Mouse (Mus musculus) CH12.LX (cell line): Measurements from ENCODE around the gene Anp32a.

Source experiments
- CHD2 ChIP-seq: IDR thresholded peaks from 2 replicates; pipeline ENCODE4 v1.6.1; 2011; ENCODE audit warnings: low read length, improper control_type of control experiment
- CTCF ChIP-seq, 2 experiments: IDR thresholded peaks in 1 of 2; conservative IDR thresholded peaks in 1 of 2; 2 replicates each; pipeline ENCODE4 v1.5.1; 2011 to 2012; ENCODE audit warnings: low read depth in 2 of 2, low read length in 2 of 2, improper control_type of control experiment in 1 of 2, inconsistent platforms in 1 of 2, mild to moderate bottlenecking in 1 of 2, moderate library complexity in 1 of 2
- EP300 ChIP-seq: IDR thresholded peaks from 2 replicates; pipeline ENCODE4 v1.6.1; 2011; ENCODE audit warnings: low read length, improper control_type of control experiment
- GABPA ChIP-seq: IDR thresholded peaks from 2 replicates; pipeline ENCODE4 v1.6.1; 2012; ENCODE audit warnings: low read depth, low read length, improper control_type of control experiment, inconsistent platforms; ENCODE audit not compliant: insufficient replicate concordance
- JUND ChIP-seq: conservative IDR thresholded peaks from 2 replicates; pipeline ENCODE4 v1.6.1; 2011; ENCODE audit warnings: low read depth, low read length, improper control_type of control experiment
- MEF2A ChIP-seq: IDR thresholded peaks from 2 replicates; pipeline ENCODE4 v1.6.1; 2014; ENCODE audit warnings: low read depth, mild to moderate bottlenecking, inconsistent platforms, low read length, improper control_type of control experiment, borderline replicate concordance
- NELFE ChIP-seq: IDR thresholded peaks from 2 replicates; pipeline ENCODE4 v1.6.1; 2011; ENCODE audit warnings: low read depth, low read length, improper control_type of control experiment
- POLR2A ChIP-seq: IDR thresholded peaks from 2 replicates; pipeline ENCODE4 v1.6.1; 2011; ENCODE audit warnings: low read depth, mild to moderate bottlenecking, improper control_type of control experiment, low read length
- POLR2AphosphoS2 ChIP-seq: IDR thresholded peaks from 2 replicates; pipeline ENCODE4 v1.6.1; 2011; ENCODE audit warnings: low read depth, low read length, improper control_type of control experiment
- ZMIZ1 ChIP-seq: IDR thresholded peaks from 2 replicates; pipeline ENCODE4 v1.6.1; 2012; ENCODE audit warnings: low read depth, mild to moderate bottlenecking, inconsistent platforms, low read length, improper control_type of control experiment
- ZNF384 ChIP-seq: IDR thresholded peaks from 2 replicates; pipeline ENCODE4 v1.6.1; 2012; ENCODE audit warnings: low read depth, low read length, improper control_type of control experiment, inconsistent platforms

GRCm38 (mm10) chr9:62426021-62426420 is 84.9 kb downstream of the Anp32a start:
- no peak for TF ChIP-seq CTCF (conservative IDR thresholded peaks at IDR 0.05 in 1 of 2, IDR thresholded peaks at IDR 0.05 in 1 of 2; ENCODE audit: low read depth in 2 of 2, low read length in 2 of 2)
- TF ChIP-seq POLR2AphosphoS2, result no peak
- no peak for TF ChIP-seq MEF2A
- no peak for TF ChIP-seq CHD2
- no peak for TF ChIP-seq ZMIZ1
- TF ChIP-seq ZNF384, result no peak
- TF ChIP-seq POLR2A, result no peak
- no peak for TF ChIP-seq JUND
- TF ChIP-seq EP300, result no peak
- no peak for TF ChIP-seq NELFE
- no peak for TF ChIP-seq GABPA
